Mouse (Mus musculus) CH12.LX (cell line): ENCODE measurements around the gene Denr. TPM values are rescaled to one million over a fixed set of nuclear protein-coding genes. Genes with fewer than 3 reads are reported as not detected.

ENCODE experiments used
- DNase-seq: peaks from one replicate; pipeline ENCODE4 v3.0.0-alpha.2; 2013; ENCODE audit errors: extremely low read depth
- H3K27ac ChIP-seq: 2 replicates; pipeline ENCODE4 v1.5.1; 2012; ENCODE audit warnings: low read depth, mild to moderate bottlenecking, control low read depth, moderate library complexity; ENCODE audit not compliant: insufficient read depth
- H3K27me3 ChIP-seq: replicated peaks from 2 replicates; pipeline ENCODE3; 2012; ENCODE audit warnings: inconsistent platforms
- H3K36me3 ChIP-seq, 2 experiments: replicated peaks in 1 of 2; 2 replicates each; pipeline versions ENCODE3 to v1.6.1; 2012; ENCODE audit warnings: inconsistent platforms in 1 of 2, low read length in 1 of 2, mild to moderate bottlenecking in 1 of 2, mixed read lengths in 1 of 2, moderate library complexity in 1 of 2; ENCODE audit not compliant: control insufficient read depth in 1 of 2, insufficient read depth in 1 of 2
- H3K4me1 ChIP-seq, 2 experiments: 2 replicates each; pipeline ENCODE4 v1.6.1; 2012; ENCODE audit warnings: inconsistent platforms in 1 of 2, moderate library complexity in 1 of 2; ENCODE audit not compliant: insufficient read depth in 2 of 2, control insufficient read depth in 1 of 2
- H3K4me2 ChIP-seq: 2 replicates; pipeline ENCODE4 v1.6.1; 2012; ENCODE audit warnings: low read depth, mild to moderate bottlenecking, control low read depth; ENCODE audit not compliant: poor library complexity, insufficient read depth, severe bottlenecking
- H3K4me3 ChIP-seq, 3 experiments: fragments of 150-350 bp in 1 of 3; sonication (generic) in 1 of 3; replicated peaks in 1 of 3; 2 replicates each; pipeline versions ENCODE3 to v1.5.1; 2011 to 2012; ENCODE audit warnings: low read depth in 2 of 3, low read length in 2 of 3, mild to moderate bottlenecking in 2 of 3, moderate library complexity in 2 of 3, control low read depth in 1 of 3, improper control_type of control experiment in 1 of 3, inconsistent platforms in 1 of 3, mixed read lengths in 1 of 3; ENCODE audit not compliant: poor library complexity in 1 of 3
- H3K79me2 ChIP-seq: replicated peaks from 2 replicates; pipeline ENCODE4 v1.6.1; 2012; ENCODE audit warnings: mild to moderate bottlenecking, moderate library complexity; ENCODE audit not compliant: control insufficient read depth, poor library complexity, insufficient read depth, severe bottlenecking; ENCODE audit errors: extremely low read depth
- H3K9ac ChIP-seq: 2 replicates; pipeline ENCODE4 v1.6.1; 2012; ENCODE audit warnings: low read depth, mild to moderate bottlenecking, control low read depth, moderate library complexity; ENCODE audit not compliant: insufficient read depth
- H3K9me3 ChIP-seq: replicated peaks from 2 replicates; pipeline ENCODE3; 2012; ENCODE audit warnings: low read length, inconsistent platforms, mixed read lengths
- BHLHE40 ChIP-seq: IDR thresholded peaks from 2 replicates; pipeline ENCODE4 v1.6.1; 2011; ENCODE audit warnings: mild to moderate bottlenecking, low read depth, low read length, improper control_type of control experiment
- CHD2 ChIP-seq: IDR thresholded peaks from 2 replicates; pipeline ENCODE4 v1.6.1; 2011; ENCODE audit warnings: low read length, improper control_type of control experiment
- ETS1 ChIP-seq: conservative IDR thresholded peaks from 2 replicates; pipeline ENCODE4 v1.6.1; 2012; ENCODE audit warnings: low read depth, mild to moderate bottlenecking, inconsistent platforms, low read length, improper control_type of control experiment, moderate library complexity
- HCFC1 ChIP-seq: IDR thresholded peaks from 2 replicates; pipeline ENCODE4 v1.6.1; 2012; ENCODE audit warnings: low read depth, mild to moderate bottlenecking, inconsistent platforms, low read length, improper control_type of control experiment
- JUN ChIP-seq: IDR thresholded peaks from 2 replicates; pipeline ENCODE4 v1.6.1; 2011; ENCODE audit warnings: low read depth, mild to moderate bottlenecking, low read length, improper control_type of control experiment, moderate library complexity; ENCODE audit not compliant: insufficient read depth
- MAX ChIP-seq: IDR thresholded peaks from 2 replicates; pipeline ENCODE4 v1.6.1; 2011; ENCODE audit warnings: low read length, improper control_type of control experiment
- MAZ ChIP-seq: IDR thresholded peaks from 2 replicates; pipeline ENCODE4 v1.6.1; 2012; ENCODE audit warnings: low read depth, mild to moderate bottlenecking, inconsistent platforms, low read length, improper control_type of control experiment, moderate library complexity
- MEF2A ChIP-seq: IDR thresholded peaks from 2 replicates; pipeline ENCODE4 v1.6.1; 2014; ENCODE audit warnings: low read depth, mild to moderate bottlenecking, inconsistent platforms, low read length, improper control_type of control experiment, borderline replicate concordance
- MYC ChIP-seq: IDR thresholded peaks from 2 replicates; pipeline ENCODE4 v1.6.1; 2011; ENCODE audit warnings: low read depth, mild to moderate bottlenecking, improper control_type of control experiment, low read length
- POLR2A ChIP-seq: IDR thresholded peaks from 2 replicates; pipeline ENCODE4 v1.6.1; 2011; ENCODE audit warnings: low read depth, mild to moderate bottlenecking, improper control_type of control experiment, low read length
- POLR2AphosphoS2 ChIP-seq: IDR thresholded peaks from 2 replicates; pipeline ENCODE4 v1.6.1; 2011; ENCODE audit warnings: low read depth, low read length, improper control_type of control experiment
- RCOR1 ChIP-seq: conservative IDR thresholded peaks from 2 replicates; pipeline ENCODE4 v1.6.1; 2012; ENCODE audit warnings: low read depth, mild to moderate bottlenecking, inconsistent platforms, low read length, improper control_type of control experiment
- SMC3 ChIP-seq: IDR thresholded peaks from 2 replicates; pipeline ENCODE4 v1.6.1; 2011; ENCODE audit warnings: low read depth, low read length, improper control_type of control experiment
- TBP ChIP-seq: conservative IDR thresholded peaks from 2 replicates; pipeline ENCODE4 v1.6.1; 2011; ENCODE audit warnings: low read depth, low read length, improper control_type of control experiment
- USF1 ChIP-seq: IDR thresholded peaks from 2 replicates; pipeline ENCODE4 v1.6.1; 2014; ENCODE audit warnings: low read depth, mild to moderate bottlenecking, inconsistent platforms, low read length, improper control_type of control experiment
- ZC3H11A ChIP-seq: IDR thresholded peaks from 2 replicates; pipeline ENCODE4 v1.6.1; 2012; ENCODE audit warnings: low read depth, mild to moderate bottlenecking, inconsistent platforms, low read length, improper control_type of control experiment
- ZNF384 ChIP-seq: IDR thresholded peaks from 2 replicates; pipeline ENCODE4 v1.6.1; 2012; ENCODE audit warnings: low read depth, low read length, improper control_type of control experiment, inconsistent platforms
- dilution Hi-C: fragments of 300-500 bp; cut with MboI; formaldehyde crosslinking; loops from 2 replicates; pipeline ENCODE4 v1.14.3; 2020; ENCODE audit warnings: low sequenced_read_pairs; ENCODE audit not compliant: extremely low pct_unique_long_range_greater_than_20kb, extremely low pct_ligation_motif_present
- in situ Hi-C: fragments of 300-500 bp; cut with MboI; formaldehyde crosslinking; loops from 3 replicates; pipeline ENCODE4 v1.14.3; 2019; ENCODE audit warnings: low sequenced_read_pairs, low pct_ligation_motif_present, low pct_unique_long_range_greater_than_20kb, mixed read lengths
- polyA plus RNA-seq: library from polyadenylated mRNA; unstranded; fragments of >175 nt; gene quantifications from 2 replicates; pipeline ENCODE4 v1.2.1, GENCODE M21; 2012; ENCODE audit warnings: low read depth; ENCODE audit not compliant: insufficient read length
- total RNA-seq, 2 experiments: library from RNA; depleted of rRNA; stranded (reverse); fragments of 300-350 nt in 1 of 2; fragments of >200 nt in 1 of 2; gene quantifications; 2 replicates each; pipeline ENCODE4 v1.2.3; 2012 to 2014

Gene Denr
- total and polyA plus RNA-seq, 3 experiments, result 80.9 to 423 (median 128) TPM

DNA sequence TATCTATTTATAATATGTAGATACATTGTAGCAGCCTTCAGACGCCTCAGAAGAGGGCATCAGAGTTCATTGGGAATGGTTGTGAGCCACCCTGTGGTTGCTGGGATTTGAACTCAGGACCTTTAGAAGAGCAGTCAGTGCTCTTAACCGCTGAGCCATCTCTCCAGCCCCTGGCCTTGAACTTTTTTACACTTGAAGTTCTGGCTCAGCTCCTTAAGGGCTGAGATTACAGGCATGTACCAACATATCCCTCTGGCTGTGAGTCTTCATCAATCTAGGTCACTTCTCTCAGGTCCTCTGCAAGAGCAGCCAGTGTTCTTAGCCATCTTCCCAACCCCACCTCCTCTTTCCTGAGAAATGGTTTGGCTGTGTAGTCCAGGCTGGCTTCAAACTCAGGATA lies 16.7 kb upstream of the Denr start:
- dilution Hi-C loops (no loop called here), in situ Hi-C loops (no loop called here)
- Histone ChIP-seq H3K27me3 (no peaks in the 10 kb centered on the region), H3K4me3 (no peak overlapping the region), H3K9ac (no peak overlapping the region), H3K4me1 (peaks cover 7 to 30% of the 10 kb centered on the region in 2 experiments), H3K79me2 (no peaks in the 10 kb centered on the region), H3K4me2 (no peak overlapping the region), H3K27ac (no peak overlapping the region), H3K9me3 (no peaks in the 10 kb centered on the region), H3K36me3 (no peaks in the 10 kb centered on the region)
- TF ChIP-seq TBP, result 0 out of 2 replicates have a peak, but pooled peaks have one; percentile 67
- no peak for TF ChIP-seq ETS1
- no peak for DNase-seq

DNA sequence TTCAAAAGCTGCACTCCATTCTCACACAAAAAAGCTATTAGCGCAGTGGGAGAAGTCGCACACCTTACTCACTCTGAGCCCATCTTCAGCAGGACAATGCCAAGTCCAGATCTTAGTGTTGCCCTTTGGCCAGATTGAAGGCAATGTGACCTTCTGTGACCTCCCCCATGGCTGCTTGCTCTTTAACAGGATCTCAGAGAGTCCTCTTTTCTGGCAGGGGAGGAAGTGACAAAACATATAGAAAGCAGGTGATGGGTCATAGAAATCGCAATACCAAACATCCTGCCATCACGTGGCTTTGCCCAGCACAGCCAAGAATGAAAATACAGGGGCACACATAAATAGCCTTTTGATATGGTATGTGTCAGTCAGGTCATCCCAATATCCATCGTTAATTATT lies 16.0 kb upstream of the Denr start:
- Histone ChIP-seq H3K36me3 (no peaks in the 10 kb centered on the region), H3K4me3 (no peak overlapping the region), H3K4me2 (0 out of 2 replicates have a peak overlapping the region, but pooled peaks have one; percentile 1), H3K27me3 (no peaks in the 10 kb centered on the region), H3K9me3 (no peaks in the 10 kb centered on the region), H3K9ac (no peak overlapping the region), H3K4me1 (peaks cover 7 to 32% of the 10 kb centered on the region in 2 experiments), H3K79me2 (no peaks in the 10 kb centered on the region), H3K27ac (no peak overlapping the region)
- dilution Hi-C loops, result no loop called here
- no peak for DNase-seq
- in situ Hi-C loops, result no loop called here
- no peak for TF ChIP-seq RCOR1
- no peak for TF ChIP-seq ZNF384

DNA sequence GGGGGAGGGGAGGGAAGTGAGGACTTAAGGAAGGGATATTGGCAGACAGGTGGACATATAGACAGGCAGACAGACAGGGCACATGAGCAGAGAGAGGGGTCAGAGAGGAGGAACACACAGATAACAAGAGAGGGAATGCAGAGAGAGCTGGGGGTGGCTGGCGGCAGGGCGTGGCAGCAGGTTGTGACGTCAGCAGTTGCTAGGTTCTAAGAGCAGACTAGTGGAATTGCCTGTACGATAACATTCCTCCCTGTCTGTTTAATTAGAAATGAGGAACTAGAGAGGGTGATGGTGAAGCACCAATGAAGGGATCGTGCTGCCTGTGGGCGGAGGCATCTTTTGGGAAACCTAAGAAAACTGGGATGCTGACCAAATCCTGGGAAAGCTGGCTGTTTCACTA lies 15.3 kb upstream of the Denr start:
- TF ChIP-seq ZC3H11A (no peak), CHD2 (peak; percentile 96)
- peak; percentile 75 for DNase-seq
- Histone ChIP-seq H3K4me2 (peak overlapping the region; percentile 5; the same call in 1 of the 2 replicates), H3K79me2 (no peaks in the 10 kb centered on the region), H3K27ac (no peak overlapping the region), H3K9me3 (no peaks in the 10 kb centered on the region), H3K27me3 (no peaks in the 10 kb centered on the region), H3K9ac (0 out of 2 replicates have a peak overlapping the region, but pooled peaks have one; percentile 10), H3K4me1 (peaks cover 7 to 32% of the 10 kb centered on the region in 2 experiments), H3K4me3 (no peak overlapping the region), H3K36me3 (no peaks in the 10 kb centered on the region)
- dilution Hi-C loops, result no loop called here
- in situ Hi-C loops, result no loop called here

DNA sequence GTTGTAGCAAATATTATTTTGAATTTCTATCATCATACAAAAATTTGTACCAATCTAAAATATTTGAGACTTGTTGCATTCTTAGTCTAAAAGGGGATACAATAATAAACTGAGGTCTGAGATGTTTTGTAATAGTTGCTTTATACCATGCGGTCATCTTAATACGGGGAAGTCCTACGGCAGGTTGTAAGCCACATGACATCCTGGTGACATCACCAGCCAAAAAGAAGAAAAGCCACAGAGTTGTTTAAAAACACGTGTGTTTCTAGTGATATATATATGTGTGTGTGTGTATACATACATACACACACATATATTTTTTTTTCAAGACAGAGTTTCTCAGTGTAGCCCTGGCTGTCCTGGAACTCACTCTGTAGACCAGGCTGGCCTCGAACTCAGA lies 13.5 kb upstream of the Denr start:
- dilution Hi-C loops (no loop called here), in situ Hi-C loops (no loop called here)
- H3K4me3 ChIP-seq, result no peak overlapping the region
- H3K4me1 ChIP-seq, result peaks cover 5 to 35% of the 10 kb centered on the region in 2 experiments; a peak in 3 of 4 replicates
- H3K27me3 ChIP-seq, result no peaks in the 10 kb centered on the region
- no peaks in the 10 kb centered on the region for H3K9me3 ChIP-seq
- no peak overlapping the region for H3K27ac ChIP-seq
- no peaks in the 10 kb centered on the region for H3K79me2 ChIP-seq
- no peak overlapping the region for H3K9ac ChIP-seq
- no peak for DNase-seq
- no peak overlapping the region for H3K4me2 ChIP-seq
- H3K36me3 ChIP-seq, result no peaks in the 10 kb centered on the region
- TF ChIP-seq JUN, result peak; percentile 47
- TF ChIP-seq POLR2AphosphoS2, result no peak
- TF ChIP-seq MAX, result peak; percentile 84
- TF ChIP-seq MYC, result peak; percentile 84
- no peak for TF ChIP-seq MAZ
- TF ChIP-seq ZC3H11A, result no peak
- TF ChIP-seq USF1, result no peak
- no peak for TF ChIP-seq HCFC1
- TF ChIP-seq SMC3, result no peak
- no peak for TF ChIP-seq POLR2A
- TF ChIP-seq BHLHE40, result peak; percentile 64
- TF ChIP-seq MEF2A, result peak; percentile 48; the same call in 1 of the 2 replicates
- TF ChIP-seq ETS1, result 0 out of 2 replicates have a peak, but pooled peaks have one; percentile 46
- TF ChIP-seq, all 38 proteins: peak for 6
